22 mouse cellular contexts compared by ENCODE assay signal in the genomic region with DNA sequence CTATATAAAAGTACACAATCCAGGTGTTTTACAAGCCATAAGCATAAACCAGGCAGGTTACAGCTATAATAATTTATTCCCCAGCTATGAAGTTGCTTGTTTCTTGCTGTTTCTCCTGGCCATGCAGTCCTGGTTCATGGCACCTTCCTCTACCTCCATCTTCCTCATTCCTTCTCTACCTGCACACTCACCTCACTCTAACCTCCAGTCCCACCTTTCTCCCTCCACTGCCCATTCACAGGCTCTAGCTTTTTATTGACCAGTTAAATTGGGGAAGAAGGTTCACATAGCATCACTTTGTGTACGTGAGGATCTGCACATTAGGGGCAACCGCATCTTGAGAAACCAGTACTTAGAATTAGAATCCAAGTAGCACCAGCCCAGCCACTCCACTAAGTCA.
"Had no signal": no experiment of that assay in that cellular context is flagged by ENCODE, and none has a peak within 500 bp of the region (broad histone marks: within the 10 kb centered on the region; RNA-seq: fewer than 3 reads in every experiment).

No protein-coding gene starts in this region.

- DNase-seq: forebrain, postnatal 0 days; gastrocnemius, adult 2 months; gastrocnemius, postnatal 10 days; gastrocnemius, postnatal 25 days; heart, postnatal 10 days; heart, postnatal 4 days; kidney, adult 18-20 months; kidney, adult 8-10 months; kidney, postnatal 10 days; kidney, postnatal 25 days; kidney, postnatal 4 days; liver had no signal

- H3K9ac ChIP-seq: forebrain, postnatal 0 days; hindbrain, embryonic 14.5 days; intestine, embryonic 15.5 days; limb, embryonic 12.5 days had no signal

- H3K9me3 ChIP-seq: intestine, embryonic 15.5 days; limb, embryonic 10.5 days; limb, embryonic 12.5 days had no signal

- ATAC-seq: forebrain, postnatal 0 days; hindbrain, embryonic 16.5 days; inflammation-experienced regulatory T-cells, adult 6 months; intestine, embryonic 15.5 days; intestine, postnatal 0 days had no signal

- H3K27ac ChIP-seq: gastrocnemius, adult 2 months; hindbrain, embryonic 14.5 days; intestine, embryonic 15.5 days; layer of hippocampus, adult 2 months; left cerebral cortex, adult 2 months; limb, embryonic 10.5 days; limb, embryonic 12.5 days had no signal

- H3K4me2 ChIP-seq: heart, embryonic 11.5 days; hindbrain, embryonic 14.5 days; intestine, embryonic 15.5 days; limb, embryonic 12.5 days had no signal

- H3K27me3 ChIP-seq: intestine, embryonic 15.5 days; limb, embryonic 12.5 days had no signal

- H3K4me3 ChIP-seq: gastrocnemius, adult 2 months; intestine, embryonic 15.5 days; layer of hippocampus, adult 2 months; left cerebral cortex, adult 2 months; limb, embryonic 12.5 days had no signal
